In genomic region chr10:120646862-120647311, GRCm38 (mm10) we compare ENCODE assay signal across 8 mouse cellular contexts.
DNase-seq lines count a peak whose midpoint lies in the region; ATAC-seq lines count a peak whose summit lies in the region.

No protein-coding gene starts in this region.

- H3K4me1 ChIP-seq in heart, embryonic 16.5 days (ENCODE audit: control insufficient read depth, insufficient read depth, low read length): peaks cover 3% of the 10 kb centered on the region; the same call in 1 of the 2 replicates
- H3K4me1 ChIP-seq in liver, embryonic 13.5 days (replicated peaks): 0 out of 2 replicates have a peak, but pooled peaks cover 10% of the 10 kb centered on the region

- 14% methylated on average over 14 of the region's 14 CpGs for WGBS in heart, embryonic 16.5 days
- WGBS in liver, embryonic 13.5 days (ENCODE audit: insufficient replicate concordance): 30% methylated on average over 14 of the region's 14 CpGs

- no peaks in the 10 kb centered on the region for H3K36me3 ChIP-seq in heart, embryonic 16.5 days (ENCODE audit: control insufficient read depth, insufficient read depth)
- no peaks in the 10 kb centered on the region for H3K36me3 ChIP-seq in liver, embryonic 13.5 days

- peak overlapping the region; percentile 34 for H3K4me3 ChIP-seq in heart, embryonic 16.5 days (ENCODE audit: low read length)
- no peak overlapping the region for H3K4me3 ChIP-seq in liver, embryonic 13.5 days (replicated peaks)

- peak; percentile 43 for DNase-seq in ovary, postnatal 36 days (ENCODE audit: low spot score)
- no peak for DNase-seq in ovary, postnatal 10 days (ENCODE audit: low spot score)
- DNase-seq in cerebellum, postnatal 36 days: peak; percentile 43 to 45
- DNase-seq in liver, embryonic 13.5 days: no peak
- peak; percentile 59 for DNase-seq in retina, embryonic 14.5 days (ENCODE audit: low spot score)
- DNase-seq in testis, postnatal 10 days (ENCODE audit: low spot score): no peak

- no peak; the same call in 1 of the 2 replicates for ATAC-seq in heart, embryonic 16.5 days (replicated peaks; ENCODE audit: extremely low read depth, insufficient read depth, low FRiP score)
- no peak for ATAC-seq in liver, embryonic 13.5 days (ENCODE audit: low read depth)
- no peak for ATAC-seq in megakaryocyte-erythroid progenitor cell, adult 5-6 weeks (replicated peaks; ENCODE audit: low FRiP score, low TSS enrichment, poor library complexity, severe bottlenecking)

- peak overlapping the region; percentile 58 for H3K4me2 ChIP-seq in heart, embryonic 16.5 days (ENCODE audit: low read depth, low read length)
- peak overlapping the region; percentile 28; the same call in 1 of the 2 replicates for H3K4me2 ChIP-seq in liver, embryonic 13.5 days

- peaks cover 5% of the 10 kb centered on the region for H3K9me3 ChIP-seq in heart, embryonic 16.5 days (replicated peaks; ENCODE audit: control insufficient read depth, low read length)
- H3K9me3 ChIP-seq in liver, embryonic 13.5 days (replicated peaks): no peaks in the 10 kb centered on the region

- no peak overlapping the region for H3K27ac ChIP-seq in heart, embryonic 16.5 days (ENCODE audit: low read length)
- no peak overlapping the region for H3K27ac ChIP-seq in liver, embryonic 13.5 days

- no peaks in the 10 kb centered on the region for H3K27me3 ChIP-seq in heart, embryonic 16.5 days (ENCODE audit: control insufficient read depth, insufficient read depth, low read length)
- no peaks in the 10 kb centered on the region for H3K27me3 ChIP-seq in liver, embryonic 13.5 days

- H3K9ac ChIP-seq in heart, embryonic 16.5 days (ENCODE audit: low read length): peak overlapping the region; percentile 49; the same call in 1 of the 2 replicates
- no peak overlapping the region for H3K9ac ChIP-seq in liver, embryonic 13.5 days

Comparison
In these comparisons a context has a peak if more than half of its experiments do, and no peak if none do; other contexts are left out.
1. DNase-seq: peak in ovary, postnatal 36 days (single experiment), cerebellum, postnatal 36 days (2 of 2) and retina, embryonic 14.5 days (single experiment); none in ovary, postnatal 10 days (single experiment), liver, embryonic 13.5 days (single experiment) and testis, postnatal 10 days (single experiment).